Mouse (Mus musculus) layer of hippocampus, adult 18-20 months (tissue): Measurements from ENCODE around the gene Myo9a. TPM values are rescaled to one million over a fixed set of nuclear protein-coding genes. Genes with fewer than 3 reads are reported as not detected.

ENCODE experiments used
- DNase-seq, 2 experiments: peaks; one replicate each; pipeline ENCODE4 v3.0.0; 2022; ENCODE audit warnings: low spot score in 2 of 2
- long read RNA-seq: library from polyadenylated mRNA; stranded (forward); transcript quantifications from one replicate; pipeline ENCODE4 v2.0.0, GENCODE M21; 2021
- total RNA-seq, 2 experiments: library from RNA; stranded (reverse); gene quantifications; 2 replicates each; pipeline ENCODE4 v1.2.3; 2021

The Myo9a gene
- 10 to 100 TPM; 58.2 to 65.6 TPM for total RNA-seq
- long read RNA-seq, full-length matches to known transcripts, result 1 of 24 reads
- long read RNA-seq, partial matches to known transcripts, result 13 of 24 reads
- long read RNA-seq, other reads (novel, unspliced or antisense), result 10 of 24 reads

GRCm38 (mm10) chr9:59750267-59751065 is at the start of gene Myo9a, which contains the start of gene Senp8:
Myo9a (plus strand) TSS chr9:59750896.
Senp8 (minus strand) TSS chr9:59750710.
- DNase-seq, result peak; percentile 99 to 100

- no peak for DNase-seq
Measured at GRCm38 (mm10) chr9:59701094-59701493, 49.6 kb upstream of the Myo9a start.

- DNase-seq, result no peak
Measured at GRCm38 (mm10) chr9:59703099-59703498, 47.6 kb upstream of the Myo9a start.

- no peak for DNase-seq
Measured at GRCm38 (mm10) chr9:59706850-59707825, 43.6 kb upstream of the Myo9a start.

- DNase-seq, result no peak
Measured at GRCm38 (mm10) chr9:59709225-59709624, 41.5 kb upstream of the Myo9a start.

GRCm38 (mm10) chr9:59716275-59716898 is 34.3 kb upstream of the Myo9a start:
- DNase-seq, result no peak

- no peak for DNase-seq
Measured at GRCm38 (mm10) chr9:59718237-59718636, 32.5 kb upstream of the Myo9a start.

- DNase-seq, result no peak
Measured at GRCm38 (mm10) chr9:59721144-59721543, 29.6 kb upstream of the Myo9a start.

- peak; percentile 45 to 83 for DNase-seq
Measured at GRCm38 (mm10) chr9:59723096-59723657, 27.5 kb upstream of the Myo9a start.

- peak; percentile 60 to 75 for DNase-seq
Measured at GRCm38 (mm10) chr9:59723791-59724442, 26.8 kb upstream of the Myo9a start.

GRCm38 (mm10) chr9:59725515-59725914 is 25.2 kb upstream of the Myo9a start:
- DNase-seq, result no peak

- DNase-seq, result no peak
Measured at GRCm38 (mm10) chr9:59727569-59728286, 23.0 kb upstream of the Myo9a start.

GRCm38 (mm10) chr9:59731136-59731535 is 19.6 kb upstream of the Myo9a start:
- DNase-seq, result no peak

- no peak for DNase-seq
Measured at GRCm38 (mm10) chr9:59733075-59733474, 17.6 kb upstream of the Myo9a start.

GRCm38 (mm10) chr9:59735394-59735793 is 15.3 kb upstream of the Myo9a start:
- no peak for DNase-seq

- DNase-seq, result no peak
Measured at GRCm38 (mm10) chr9:59740593-59740992, 10.1 kb upstream of the Myo9a start.

- DNase-seq, result no peak
Measured at GRCm38 (mm10) chr9:59743903-59744302, 6.8 kb upstream of the Myo9a start.

- no peak for DNase-seq
Measured at GRCm38 (mm10) chr9:59748387-59748786, 2.3 kb upstream of the Myo9a start.

- peak in 1 of 2 experiments; percentile 17 for DNase-seq
Measured at GRCm38 (mm10) chr9:59748969-59749368, 1.7 kb upstream of the Myo9a start.
